ENCODE assay signal across 27 mouse cellular contexts in the genomic region with DNA sequence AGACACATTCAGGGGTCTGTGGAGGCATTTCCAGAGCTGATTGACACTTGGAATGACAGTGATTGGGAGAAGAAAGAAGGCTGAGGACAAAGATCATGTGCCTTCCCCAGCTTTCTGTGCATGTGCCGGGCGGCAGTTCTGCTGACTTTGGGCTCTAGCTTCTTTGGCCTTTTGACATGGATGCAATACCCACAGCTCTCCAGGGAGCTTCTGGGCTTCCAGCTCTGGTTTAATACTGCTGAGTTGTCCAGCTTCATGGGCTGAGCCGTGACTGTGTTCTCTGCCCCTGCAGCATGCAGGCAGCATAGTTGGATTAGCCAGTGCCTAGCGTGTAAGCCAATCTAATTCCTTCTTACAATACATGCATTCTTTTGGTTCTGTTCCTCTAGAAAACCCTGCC.
DNase-seq lines count a peak whose midpoint lies in the region; ATAC-seq lines count a peak whose summit lies in the region.
"Had no signal": no experiment of that assay in that cellular context is flagged by ENCODE, and none has a peak within 500 bp of the region (broad histone marks: within the 10 kb centered on the region; RNA-seq: fewer than 3 reads in every experiment).

No protein-coding gene starts in this region.

- no peaks in the 10 kb centered on the region for H3K4me1 ChIP-seq in kidney, embryonic 14.5 days (ENCODE audit: control insufficient read depth, insufficient read depth, low read length)
- H3K4me1 ChIP-seq: forebrain, embryonic 12.5 days; forebrain, embryonic 15.5 days had no signal

- H3K4me2 ChIP-seq in kidney, embryonic 14.5 days (replicated peaks; ENCODE audit: low read depth, low read length) = no peak overlapping the region
- H3K4me2 ChIP-seq: embryonic facial prominence, embryonic 13.5 days; forebrain, embryonic 12.5 days; forebrain, embryonic 15.5 days; heart, embryonic 13.5 days; hindbrain, embryonic 14.5 days had no signal

- H3K9ac ChIP-seq in kidney, embryonic 14.5 days (ENCODE audit: low read depth, low read length) = no peak overlapping the region
- H3K9ac ChIP-seq: embryonic facial prominence, embryonic 13.5 days; forebrain, embryonic 12.5 days; forebrain, embryonic 15.5 days; heart, embryonic 13.5 days; hindbrain, embryonic 14.5 days had no signal

- no peaks in the 10 kb centered on the region for H3K36me3 ChIP-seq in kidney, embryonic 14.5 days (ENCODE audit: control insufficient read depth, insufficient read depth, low read length)
- H3K36me3 ChIP-seq: embryonic facial prominence, embryonic 10.5 days; embryonic facial prominence, embryonic 13.5 days; forebrain, embryonic 12.5 days; forebrain, embryonic 15.5 days; heart, embryonic 10.5 days; heart, embryonic 13.5 days had no signal

- no peak for ATAC-seq in kidney, embryonic 14.5 days (ENCODE audit: low FRiP score, low TSS enrichment)
- ATAC-seq: CD4-positive, CD25-positive, alpha-beta regulatory T cell, adult 4 months; forebrain, embryonic 15.5 days; hindbrain, postnatal 0 days had no signal

- no peaks in the 10 kb centered on the region for H3K27me3 ChIP-seq in kidney, embryonic 14.5 days (ENCODE audit: control insufficient read depth, insufficient read depth, low read length)
- H3K27me3 ChIP-seq: forebrain, embryonic 15.5 days; heart, embryonic 13.5 days had no signal

- H3K9me3 ChIP-seq in kidney, embryonic 14.5 days (ENCODE audit: control insufficient read depth, low read length) = no peaks in the 10 kb centered on the region
- H3K9me3 ChIP-seq: embryonic facial prominence, embryonic 10.5 days; embryonic facial prominence, embryonic 13.5 days; forebrain, embryonic 12.5 days; forebrain, embryonic 15.5 days; heart, embryonic 10.5 days; heart, embryonic 13.5 days had no signal

- no peak overlapping the region for H3K27ac ChIP-seq in kidney, embryonic 14.5 days (ENCODE audit: low read depth, low read length)
- H3K27ac ChIP-seq: embryonic facial prominence, embryonic 10.5 days; embryonic facial prominence, embryonic 13.5 days; forebrain, embryonic 12.5 days; forebrain, embryonic 15.5 days; heart, adult 2 months; heart, embryonic 10.5 days; heart, embryonic 13.5 days; hindbrain, embryonic 14.5 days; hindbrain, postnatal 0 days had no signal

- no peak overlapping the region for H3K4me3 ChIP-seq in kidney, embryonic 14.5 days (ENCODE audit: low read length)
- H3K4me3 ChIP-seq: embryonic facial prominence, embryonic 10.5 days; embryonic facial prominence, embryonic 13.5 days; erythroblast, embryonic 14.5 days; forebrain, embryonic 12.5 days; forebrain, embryonic 15.5 days; heart, adult 2 months; heart, embryonic 10.5 days; heart, embryonic 13.5 days had no signal

- DNase-seq in kidney, adult 11 months = peak; percentile 57
- peak; percentile 53 for DNase-seq in kidney, adult 9 months
- no peak for DNase-seq in kidney, adult 18-20 months
- DNase-seq in adipocyte (ENCODE audit: low spot score) = peak; percentile 81
- DNase-seq in kidney, postnatal 14 days = peak; percentile 39
- no peak for DNase-seq in frontal cortex, postnatal 36 days (ENCODE audit: low spot score in 2 of 2)
- DNase-seq in ovary, postnatal 36 days (ENCODE audit: low spot score) = no peak
- DNase-seq: cerebellum, adult 18-20 months; cerebellum, adult 9-10 months; cerebellum, postnatal 14 days; embryo, embryonic 11 days; gastrocnemius, postnatal 10 days; gastrocnemius, postnatal 36 days; heart, adult 2 months; heart, postnatal 14 days; heart, postnatal 4 days had no signal

- 85% methylated on average over 4 of the region's 4 CpGs for WGBS in kidney, embryonic 14.5 days

Comparison
In these comparisons a context has a peak if more than half of its experiments do, and no peak if none do; other contexts are left out.
1. DNase-seq: peak in kidney, adult 11 months (single experiment), kidney, adult 9 months (single experiment), adipocyte (single experiment) and kidney, postnatal 14 days (single experiment); none in kidney, adult 18-20 months (single experiment), frontal cortex, postnatal 36 days (0 of 2) and ovary, postnatal 36 days (single experiment).